Mouse (Mus musculus) megakaryocyte, adult 5-6 weeks (primary cell): ENCODE measurements around the gene Mdga1. TPM values are rescaled to one million over a fixed set of nuclear protein-coding genes. Genes with fewer than 3 reads are reported as not detected.

Experiments used
- ATAC-seq: 2 replicates; pipeline ENCODE4 v1.8.0; 2016; ENCODE audit warnings: mild to moderate bottlenecking, inconsistent platforms; ENCODE audit not compliant: poor library complexity, severe bottlenecking
- total RNA-seq, 2 experiments: library from RNA; stranded (forward) in 1 of 2; stranded (reverse) in 1 of 2; fragments of 153-499, 151-499 nt in 1 of 2; fragments of 221-1000, 200-1000 nt in 1 of 2; gene quantifications; 2 replicates each; pipeline versions ENCODE4 v1.2.3 to v1.2.4; 2015 to 2017

The Mdga1 gene
- total RNA-seq, 2 experiments from 2014 or later, result 2.1 to 3.4 TPM

GRCm38 (mm10) chr17:29983190-29983589 is 13.3 kb upstream of the Mdga1 start:
- no peak for ATAC-seq

GRCm38 (mm10) chr17:29981568-29981967 is 11.7 kb upstream of the Mdga1 start:
- ATAC-seq, result no peak

GRCm38 (mm10) chr17:29979841-29980240 is 10.0 kb upstream of the Mdga1 start:
- 0 out of 2 replicates have a peak, but pooled peaks have one; percentile 21 for ATAC-seq

GRCm38 (mm10) chr17:29979020-29979419 is 9.1 kb upstream of the Mdga1 start:
- no peak for ATAC-seq

- ATAC-seq, result peak; percentile 90
Observed at GRCm38 (mm10) chr17:29975731-29976130, 5.8 kb upstream of the Mdga1 start.

GRCm38 (mm10) chr17:29973226-29973625 is 3.3 kb upstream of the Mdga1 start:
- ATAC-seq, result no peak

GRCm38 (mm10) chr17:29971761-29972432 is 2.0 kb upstream of the Mdga1 start:
- no peak for ATAC-seq

- no peak for ATAC-seq
Observed at GRCm38 (mm10) chr17:29965506-29965905, 4.4 kb downstream of the Mdga1 start.

GRCm38 (mm10) chr17:29963730-29964259 is 6.1 kb downstream of the Mdga1 start:
- ATAC-seq, result no peak

- no peak for ATAC-seq
Observed at GRCm38 (mm10) chr17:29955880-29956279, 14.0 kb downstream of the Mdga1 start.

GRCm38 (mm10) chr17:29954316-29954715 is 15.6 kb downstream of the Mdga1 start:
- no peak for ATAC-seq

- ATAC-seq, result no peak
Observed at GRCm38 (mm10) chr17:29951100-29951499, 18.8 kb downstream of the Mdga1 start.

- no peak for ATAC-seq
Observed at GRCm38 (mm10) chr17:29950574-29950973, 19.3 kb downstream of the Mdga1 start.

GRCm38 (mm10) chr17:29947271-29947714 is 22.6 kb downstream of the Mdga1 start:
- no peak for ATAC-seq

- no peak for ATAC-seq
Observed at GRCm38 (mm10) chr17:29944376-29944775, 25.5 kb downstream of the Mdga1 start.

GRCm38 (mm10) chr17:29939011-29939410 is 30.9 kb downstream of the Mdga1 start:
- no peak for ATAC-seq

- no peak for ATAC-seq
Observed at GRCm38 (mm10) chr17:29937350-29937781, 32.5 kb downstream of the Mdga1 start.

- ATAC-seq, result no peak
Observed at GRCm38 (mm10) chr17:29934133-29934851, 35.6 kb downstream of the Mdga1 start.

- ATAC-seq, result no peak
Observed at GRCm38 (mm10) chr17:29932753-29933152, 37.1 kb downstream of the Mdga1 start.

- ATAC-seq, result no peak
Observed at GRCm38 (mm10) chr17:29931224-29931945, 38.5 kb downstream of the Mdga1 start.

GRCm38 (mm10) chr17:29928751-29929237 is 41.1 kb downstream of the Mdga1 start:
- no peak for ATAC-seq
